Mouse (Mus musculus): ENCODE results near the gene Crhr2.

Crhr2 gene

GRCm38 (mm10) chr6:55045326-55045725 lies 87.5 kb downstream of the Crhr2 start:
- no peak for DNase-seq (ENCODE audit: low read depth, low spot score)

- DNase-seq (ENCODE audit: low read depth, low spot score) = no peak
These were observed 88.3 kb downstream of the Crhr2 start for GRCm38 (mm10) chr6:55044542-55044941.

GRCm38 (mm10) chr6:55043206-55043605 lies 89.6 kb downstream of the Crhr2 start:
- DNase-seq (ENCODE audit: low read depth, low spot score) = no peak

All from mesoderm, embryonic 11.5 days (tissue).